Comparison of ENCODE assay signal across 19 mouse cellular contexts in the genomic region with DNA sequence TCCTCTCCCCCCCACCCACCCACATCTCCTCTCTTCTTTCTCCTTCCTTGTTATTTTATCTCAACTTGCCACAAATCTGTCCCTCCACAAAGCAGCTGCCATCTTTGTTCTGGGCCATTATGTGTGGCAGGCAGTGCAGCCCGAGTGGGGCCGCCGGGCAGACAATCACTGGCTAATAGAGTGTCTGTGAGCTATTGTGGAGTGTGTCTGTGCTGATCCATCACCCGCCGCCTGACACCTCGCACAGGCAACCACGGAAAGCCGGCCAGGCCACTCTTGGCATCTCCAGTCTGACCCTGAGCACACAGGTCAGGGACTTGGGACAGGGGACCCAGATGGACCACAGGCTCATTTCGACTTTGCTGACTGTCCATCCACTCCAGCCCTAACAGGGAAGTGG.
A peak's percentile ranks its signal among the peaks of the same experiment; 100 is the strongest.
DNase-seq lines count a peak whose midpoint lies in the region; ATAC-seq and TF ChIP-seq lines count a peak whose summit lies in the region.
"Had no signal": no experiment of that assay in that cellular context is flagged by ENCODE, and none has a peak within 500 bp of the region (broad histone marks: within the 10 kb centered on the region; RNA-seq: fewer than 3 reads in every experiment).

No protein-coding gene starts in this region.

- H3K9ac ChIP-seq in forebrain, embryonic 13.5 days, result no peak overlapping the region
- no peak overlapping the region for H3K9ac ChIP-seq in hindbrain, postnatal 0 days (replicated peaks; ENCODE audit: low read length)
- peak overlapping the region; percentile 22 for H3K9ac ChIP-seq in neural tube, embryonic 11.5 days (ENCODE audit: low read length)
- no peak overlapping the region for H3K9ac ChIP-seq in lung, postnatal 0 days (replicated peaks; ENCODE audit: low read depth)
- H3K9ac ChIP-seq: limb, embryonic 15.5 days had no signal

- WGBS in forebrain, embryonic 13.5 days, result 16% methylated on average over 9 of the region's 9 CpGs
- WGBS in hindbrain, postnatal 0 days, result 23% methylated on average over 9 of the region's 9 CpGs
- WGBS in neural tube, embryonic 11.5 days, result 18% methylated on average over 9 of the region's 9 CpGs
- 11% methylated on average over 9 of the region's 9 CpGs for WGBS in lung, postnatal 0 days

- TF ChIP-seq EP300 in lung, postnatal 0 days (IDR thresholded peaks at IDR 0.05), result no peak

- peak; percentile 65 for DNase-seq in embryo, embryonic 10.5 days (ENCODE audit: low spot score)
- DNase-seq in hindbrain, postnatal 0 days (ENCODE audit: low spot score), result no peak
- DNase-seq in neural tube, embryonic 11.5 days (ENCODE audit: low spot score), result peak; percentile 78
- no peak for DNase-seq in adrenal gland, postnatal 36 days
- no peak for DNase-seq in ovary, postnatal 36 days (ENCODE audit: low spot score)
- no peak for DNase-seq in lung, postnatal 0 days (ENCODE audit: low spot score)
- DNase-seq in cerebellum, adult 9-10 months, result no peak
- DNase-seq: cerebellum, adult 9-11 months; gastrocnemius, postnatal 10 days; heart, adult 2 months; heart, postnatal 14 days; lung, adult 18-20 months; lung, postnatal 4 days; spleen, adult 18-20 months; thymus, postnatal 25 days had no signal

- H3K9me3 ChIP-seq in forebrain, embryonic 13.5 days (replicated peaks), result no peaks in the 10 kb centered on the region
- 0 out of 2 replicates have a peak, but pooled peaks cover 3% of the 10 kb centered on the region for H3K9me3 ChIP-seq in hindbrain, postnatal 0 days (ENCODE audit: low read length)
- no peaks in the 10 kb centered on the region for H3K9me3 ChIP-seq in neural tube, embryonic 11.5 days (ENCODE audit: control insufficient read depth, low read length)
- no peaks in the 10 kb centered on the region for H3K9me3 ChIP-seq in lung, postnatal 0 days (ENCODE audit: low read length)
- H3K9me3 ChIP-seq: limb, embryonic 15.5 days had no signal

- peaks cover 38% of the 10 kb centered on the region for H3K4me1 ChIP-seq in forebrain, embryonic 13.5 days
- peaks cover 21% of the 10 kb centered on the region for H3K4me1 ChIP-seq in hindbrain, postnatal 0 days (ENCODE audit: insufficient read depth, low read length)
- H3K4me1 ChIP-seq in neural tube, embryonic 11.5 days (ENCODE audit: control insufficient read depth, insufficient read depth, low read length), result peaks cover 14% of the 10 kb centered on the region
- no peaks in the 10 kb centered on the region for H3K4me1 ChIP-seq in lung, postnatal 0 days (ENCODE audit: insufficient read depth, low read depth, low read length)

- 0 out of 2 replicates have a peak, but pooled peaks have one; percentile 24 for ATAC-seq in forebrain, embryonic 13.5 days
- no peak for ATAC-seq in hindbrain, postnatal 0 days
- peak; percentile 81 for ATAC-seq in neural tube, embryonic 11.5 days (ENCODE audit: insufficient read depth, low FRiP score, low TSS enrichment)
- ATAC-seq in lung, postnatal 0 days, result no peak
- ATAC-seq: intestine, embryonic 16.5 days had no signal

- no peaks in the 10 kb centered on the region for H3K36me3 ChIP-seq in forebrain, embryonic 13.5 days (ENCODE audit: poor library complexity, severe bottlenecking)
- no peaks in the 10 kb centered on the region for H3K36me3 ChIP-seq in hindbrain, postnatal 0 days (ENCODE audit: insufficient read depth, low read length)
- no peaks in the 10 kb centered on the region for H3K36me3 ChIP-seq in neural tube, embryonic 11.5 days (ENCODE audit: control insufficient read depth, insufficient read depth, low read length)
- H3K36me3 ChIP-seq in lung, postnatal 0 days (ENCODE audit: insufficient read depth, low read length), result no peaks in the 10 kb centered on the region
- H3K36me3 ChIP-seq: limb, embryonic 15.5 days had no signal

- H3K27ac ChIP-seq in forebrain, embryonic 13.5 days, result peak overlapping the region; percentile 48
- 0 out of 2 replicates have a peak overlapping the region, but pooled peaks have one; percentile 7 for H3K27ac ChIP-seq in hindbrain, postnatal 0 days
- peak overlapping the region; percentile 30 for H3K27ac ChIP-seq in neural tube, embryonic 11.5 days (ENCODE audit: low read depth, low read length)
- no peak overlapping the region for H3K27ac ChIP-seq in lung, postnatal 0 days (ENCODE audit: low read length)
- H3K27ac ChIP-seq: heart, adult 2 months; kidney, postnatal 0 days; limb, embryonic 15.5 days had no signal

- no peak overlapping the region for H3K4me3 ChIP-seq in forebrain, embryonic 13.5 days
- H3K4me3 ChIP-seq in hindbrain, postnatal 0 days (ENCODE audit: low read length), result no peak overlapping the region
- no peak overlapping the region for H3K4me3 ChIP-seq in neural tube, embryonic 11.5 days (ENCODE audit: low read depth, low read length)
- no peak overlapping the region for H3K4me3 ChIP-seq in lung, postnatal 0 days (ENCODE audit: low read depth, low read length)
- H3K4me3 ChIP-seq: heart, adult 2 months; limb, embryonic 15.5 days had no signal

- no peak for TF ChIP-seq CTCF in hindbrain, postnatal 0 days (IDR thresholded peaks at IDR 0.05; ENCODE audit: low read depth)
- TF ChIP-seq CTCF in lung, postnatal 0 days (IDR thresholded peaks at IDR 0.05), result no peak

- no peak overlapping the region for H3K4me2 ChIP-seq in forebrain, embryonic 13.5 days
- H3K4me2 ChIP-seq in hindbrain, postnatal 0 days (ENCODE audit: low read depth, low read length), result no peak overlapping the region
- H3K4me2 ChIP-seq in neural tube, embryonic 11.5 days (ENCODE audit: low read depth), result no peak overlapping the region
- no peak overlapping the region for H3K4me2 ChIP-seq in lung, postnatal 0 days (replicated peaks; ENCODE audit: low read depth, low read length)
- H3K4me2 ChIP-seq: limb, embryonic 15.5 days had no signal

- peaks cover 33% of the 10 kb centered on the region for H3K27me3 ChIP-seq in forebrain, embryonic 13.5 days
- peaks cover 5% of the 10 kb centered on the region for H3K27me3 ChIP-seq in hindbrain, postnatal 0 days (ENCODE audit: insufficient read depth, low read length)
- H3K27me3 ChIP-seq in neural tube, embryonic 11.5 days (ENCODE audit: control insufficient read depth, insufficient read depth, low read length), result peaks cover 25% of the 10 kb centered on the region
- peaks cover 14% of the 10 kb centered on the region; the same call in 1 of the 2 replicates for H3K27me3 ChIP-seq in lung, postnatal 0 days (replicated peaks; ENCODE audit: insufficient read depth, low read length)

Comparison
In these comparisons a context has a peak if more than half of its experiments do, and no peak if none do; other contexts are left out.
1. DNase-seq: peak in embryo, embryonic 10.5 days (single experiment) and neural tube, embryonic 11.5 days (single experiment); none in hindbrain, postnatal 0 days (single experiment), adrenal gland, postnatal 36 days (0 of 2), ovary, postnatal 36 days (single experiment), lung, postnatal 0 days (single experiment) and cerebellum, adult 9-10 months (single experiment).
2. ATAC-seq: peak in forebrain, embryonic 13.5 days (single experiment) and neural tube, embryonic 11.5 days (single experiment); none in hindbrain, postnatal 0 days (single experiment) and lung, postnatal 0 days (single experiment).